Mouse (Mus musculus) brain, embryonic 14.5 days (tissue): ENCODE results near the gene Podn.

Experiments
- CTCF ChIP-seq: fragments of 200-500 bp; IDR thresholded peaks from 2 replicates; pipeline ENCODE4 v1.5.1; 2012; ENCODE audit warnings: inconsistent platforms, mild to moderate bottlenecking, moderate library complexity, borderline replicate concordance; ENCODE audit not compliant: insufficient read depth, insufficient read length; ENCODE audit errors: extremely low read depth
- POLR2A ChIP-seq: fragments of 200-500 bp; IDR thresholded peaks from 2 replicates; pipeline ENCODE4 v1.6.1; 2012; ENCODE audit warnings: mild to moderate bottlenecking, inconsistent platforms, borderline replicate concordance; ENCODE audit not compliant: poor library complexity, insufficient read depth, insufficient read length, severe bottlenecking; ENCODE audit errors: extremely low read depth

GRCm38 (mm10) chr4:108070286-108070685, 26.0 kb downstream of the Podn start:
- no peak for TF ChIP-seq CTCF
- no peak for TF ChIP-seq POLR2A
